Mouse (Mus musculus) lung, postnatal 0 days (tissue): ENCODE results near the gene Lrfn5.

Source experiments
- CTCF ChIP-seq: IDR thresholded peaks from 2 replicates; pipeline ENCODE4 v1.5.1; 2016; ENCODE audit warnings: antibody characterized with exemption, mild to moderate bottlenecking
- EP300 ChIP-seq: IDR thresholded peaks from 2 replicates; pipeline ENCODE4 v1.6.1; 2016; ENCODE audit warnings: antibody characterized with exemption, mild to moderate bottlenecking, control low read depth

- TF ChIP-seq CTCF (no peak), EP300 (no peak)
These were observed 284.2 kb downstream of the Lrfn5 start for GRCm38 (mm10) chr12:61807073-61807605.
